Comparison of ENCODE assay signal across 18 mouse cellular contexts in the genomic region with DNA sequence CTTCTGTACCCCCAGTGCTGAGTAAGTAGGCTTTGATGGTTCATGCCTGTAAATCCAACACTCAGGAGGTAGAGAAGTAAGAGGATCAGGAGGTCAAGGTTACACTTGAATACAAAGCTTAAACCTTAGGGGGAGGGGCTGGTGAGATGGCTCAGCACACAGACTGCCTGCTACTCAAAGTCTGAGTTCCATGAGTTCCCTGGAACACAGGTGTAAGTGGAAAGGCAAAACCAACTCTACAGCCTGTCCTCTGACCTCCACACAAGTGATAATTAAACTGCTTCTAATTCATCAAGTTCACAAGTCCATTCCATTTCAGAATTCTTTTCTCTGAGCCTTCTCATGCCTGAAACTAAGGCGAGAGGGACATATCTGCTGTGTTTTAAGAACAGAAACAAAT.
A peak's percentile ranks its signal among the peaks of the same experiment; 100 is the strongest.
DNase-seq lines count a peak whose midpoint lies in the region.
"Had no signal": no experiment of that assay in that cellular context is flagged by ENCODE, and none has a peak within 500 bp of the region (broad histone marks: within the 10 kb centered on the region; RNA-seq: fewer than 3 reads in every experiment).

No protein-coding gene starts in this region.

- DNase-seq in kidney, adult 11 months: peak; percentile 34
- no peak for DNase-seq in kidney, postnatal 4 days
- DNase-seq in kidney, adult 9 months: peak; percentile 75
- DNase-seq in kidney, postnatal 10 days: no peak
- peak; percentile 29 for DNase-seq in retina, adult 2 months (ENCODE audit: low read depth, low spot score)
- no peak for DNase-seq in retina, embryonic 14.5 days (ENCODE audit: low spot score)
- no peak for DNase-seq in right cerebral cortex, postnatal 10 days (ENCODE audit: low spot score in 2 of 2)
- DNase-seq: adrenal gland, adult 8-10 months; adrenal gland, postnatal 25 days; cerebellum, adult 11-12 months; cerebellum, adult 8-10 months; cerebellum, postnatal 10 days; cerebellum, postnatal 36 days; embryo, embryonic 11 days; gastrocnemius, postnatal 25 days; heart, adult 18-20 months; heart, postnatal 10 days; heart, postnatal 36 days had no signal

Comparison
In these comparisons a context has a peak if more than half of its experiments do, and no peak if none do; other contexts are left out.
1. DNase-seq: peak in kidney, adult 11 months (single experiment), kidney, adult 9 months (single experiment) and retina, adult 2 months (single experiment); none in kidney, postnatal 4 days (0 of 2), kidney, postnatal 10 days (single experiment), retina, embryonic 14.5 days (single experiment) and right cerebral cortex, postnatal 10 days (0 of 2).